Mouse (Mus musculus) neural tube, embryonic 13.5 days (tissue): ENCODE results near the gene Abl1. TPM values are rescaled to one million over a fixed set of nuclear protein-coding genes. Genes with fewer than 3 reads are reported as not detected.

ENCODE experiments used
- ATAC-seq: fragments of 200-750 bp; cut with Nextera tagmentation; 2 replicates; pipeline ENCODE4 v1.8.0; 2017; ENCODE audit warnings: low read depth, mild to moderate bottlenecking, moderate TSS enrichment, moderate library complexity
- H3K27ac ChIP-seq: fragments of 300-500 bp; sonication (generic); replicated peaks from 2 replicates; pipeline ENCODE4 v1.5.1; 2015; ENCODE audit warnings: moderate library complexity, mild to moderate bottlenecking, inconsistent platforms
- H3K27me3 ChIP-seq: fragments of 300-500 bp; sonication (generic); 2 replicates; pipeline ENCODE4 v1.6.1; 2015; ENCODE audit warnings: mild to moderate bottlenecking, inconsistent platforms
- H3K36me3 ChIP-seq: fragments of 300-500 bp; sonication (generic); 2 replicates; pipeline ENCODE4 v1.6.1; 2015; ENCODE audit warnings: mild to moderate bottlenecking, inconsistent platforms
- H3K4me1 ChIP-seq: fragments of 300-500 bp; sonication (generic); replicated peaks from 2 replicates; pipeline ENCODE4 v1.6.1; 2015; ENCODE audit warnings: inconsistent platforms
- H3K4me2 ChIP-seq: fragments of 300-500 bp; sonication (generic); 2 replicates; pipeline ENCODE4 v1.6.1; 2015; ENCODE audit warnings: inconsistent platforms, mild to moderate bottlenecking, moderate library complexity
- H3K4me3 ChIP-seq: fragments of 300-500 bp; sonication (generic); 2 replicates; pipeline ENCODE4 v1.5.1; 2015; ENCODE audit warnings: mild to moderate bottlenecking, inconsistent platforms
- H3K9ac ChIP-seq: fragments of 300-500 bp; sonication (generic); 2 replicates; pipeline ENCODE4 v1.6.1; 2015; ENCODE audit warnings: moderate library complexity, mild to moderate bottlenecking, inconsistent platforms
- H3K9me3 ChIP-seq: fragments of 300-500 bp; sonication (generic); 2 replicates; pipeline ENCODE4 v1.6.1; 2016; ENCODE audit warnings: inconsistent platforms
- WGBS: fragments of 180-500 bp; shearing (Covaris S2); methylation state at CpG from one replicate; pipeline ENCODE4 v1.1.7; 2015; 5-methylcytosine and 5-hydroxymethylcytosine counted together
- polyA plus RNA-seq: library from polyadenylated mRNA; unstranded; fragments of >200 nt; fragmentation: Nextera tagmentation; extraction: Ambion mirVana; gene quantifications from 2 replicates; pipeline ENCODE4 v1.2.1, GENCODE M21; 2015

Gene Abl1
- polyA plus RNA-seq, 1 experiment from 2014 or later = 19.3 TPM

DNA sequence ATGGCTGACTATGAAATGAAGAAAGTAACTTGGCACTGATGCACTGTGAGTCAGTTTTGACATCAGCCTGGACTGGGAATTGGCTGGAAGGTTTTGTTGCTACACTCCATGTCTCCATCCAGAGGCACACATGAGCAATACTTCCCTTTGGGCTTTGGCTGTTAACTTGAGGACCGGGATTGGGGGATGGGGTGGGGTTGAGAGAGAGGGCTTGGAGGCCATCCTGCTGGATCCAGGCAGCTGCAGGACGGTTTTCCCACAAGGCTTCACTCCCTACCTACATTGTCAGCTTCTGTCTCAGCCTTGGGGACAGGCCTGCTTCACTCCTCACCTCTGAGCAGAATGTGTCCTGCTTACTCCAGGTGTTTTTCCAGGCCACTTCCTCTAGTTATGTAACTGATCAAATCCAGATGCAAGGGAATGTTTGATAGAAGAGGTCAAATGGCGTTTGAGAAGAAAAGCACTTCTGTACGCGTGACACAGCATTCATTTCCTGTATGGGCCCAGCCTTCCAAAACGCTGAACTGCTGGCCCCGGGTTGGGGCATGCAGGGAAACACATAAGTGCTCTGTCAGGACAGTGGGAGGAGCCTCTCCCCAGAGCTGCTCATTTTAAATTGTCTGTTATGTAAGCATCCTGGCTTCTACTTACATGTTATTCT is 82.7 kb downstream of the Abl1 start:
- no peaks in the 10 kb centered on the region for H3K36me3 ChIP-seq
- H3K4me1 ChIP-seq = peaks cover 64% of the 10 kb centered on the region
- 48% methylated on average over 7 of the region's 7 CpGs for WGBS
- no peaks in the 10 kb centered on the region for H3K27me3 ChIP-seq
- no peak overlapping the region for H3K4me2 ChIP-seq
- peak overlapping the region; percentile 70; the same call in 1 of the 2 replicates for H3K27ac ChIP-seq
- no peak for ATAC-seq
- no peak overlapping the region for H3K4me3 ChIP-seq
- no peak overlapping the region for H3K9ac ChIP-seq
- H3K9me3 ChIP-seq = no peaks in the 10 kb centered on the region

DNA sequence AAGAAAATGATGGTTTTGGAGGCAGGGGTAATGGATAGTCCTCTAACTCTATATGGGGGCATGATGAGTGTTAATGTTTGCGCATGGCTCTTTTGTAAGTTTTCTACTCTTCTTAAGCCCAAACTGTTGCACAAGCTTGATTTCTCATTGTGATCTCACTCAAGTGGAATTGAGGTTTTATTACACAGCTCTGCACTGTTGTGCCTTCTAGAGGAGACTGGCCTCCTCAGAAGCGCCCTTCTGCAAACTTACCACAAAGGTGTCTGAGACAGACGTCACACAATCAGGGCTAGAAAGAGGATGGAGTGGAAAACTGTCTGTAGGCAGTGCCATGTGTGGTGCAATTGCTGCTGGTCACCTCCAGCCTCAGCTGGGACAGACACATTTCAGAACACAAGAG is 88.3 kb downstream of the Abl1 start:
- peaks cover 35% of the 10 kb centered on the region for H3K36me3 ChIP-seq
- no peak overlapping the region for H3K27ac ChIP-seq
- no peak overlapping the region for H3K9ac ChIP-seq
- H3K4me1 ChIP-seq = peaks cover 16% of the 10 kb centered on the region
- no peak for ATAC-seq
- no peaks in the 10 kb centered on the region for H3K27me3 ChIP-seq
- H3K4me3 ChIP-seq = no peak overlapping the region
- H3K4me2 ChIP-seq = no peak overlapping the region
- WGBS = 94% methylated on average over 3 of the region's 3 CpGs
- H3K9me3 ChIP-seq = no peaks in the 10 kb centered on the region

DNA sequence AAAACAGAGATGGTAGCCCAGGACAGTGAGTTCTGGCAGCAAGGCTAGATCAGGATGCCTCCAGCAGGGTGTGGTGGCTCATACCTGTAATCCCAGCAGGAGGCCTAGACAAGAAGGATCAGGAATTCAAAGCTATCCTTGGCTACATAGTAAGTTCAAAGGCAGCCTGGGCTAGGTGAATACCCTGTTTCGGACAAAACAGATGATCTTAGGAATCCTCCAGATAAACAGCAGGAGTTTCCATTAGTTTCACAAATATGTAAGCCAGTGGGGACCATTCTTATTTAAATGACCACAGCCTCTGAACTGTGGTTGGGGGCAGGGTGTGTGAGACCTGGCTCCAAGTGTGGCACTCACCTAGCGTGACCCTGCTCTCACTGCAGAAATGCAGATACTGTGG is 91.1 kb downstream of the Abl1 start:
- 94% methylated on average over 2 of the region's 2 CpGs for WGBS
- H3K36me3 ChIP-seq = peaks cover 53% of the 10 kb centered on the region

DNA sequence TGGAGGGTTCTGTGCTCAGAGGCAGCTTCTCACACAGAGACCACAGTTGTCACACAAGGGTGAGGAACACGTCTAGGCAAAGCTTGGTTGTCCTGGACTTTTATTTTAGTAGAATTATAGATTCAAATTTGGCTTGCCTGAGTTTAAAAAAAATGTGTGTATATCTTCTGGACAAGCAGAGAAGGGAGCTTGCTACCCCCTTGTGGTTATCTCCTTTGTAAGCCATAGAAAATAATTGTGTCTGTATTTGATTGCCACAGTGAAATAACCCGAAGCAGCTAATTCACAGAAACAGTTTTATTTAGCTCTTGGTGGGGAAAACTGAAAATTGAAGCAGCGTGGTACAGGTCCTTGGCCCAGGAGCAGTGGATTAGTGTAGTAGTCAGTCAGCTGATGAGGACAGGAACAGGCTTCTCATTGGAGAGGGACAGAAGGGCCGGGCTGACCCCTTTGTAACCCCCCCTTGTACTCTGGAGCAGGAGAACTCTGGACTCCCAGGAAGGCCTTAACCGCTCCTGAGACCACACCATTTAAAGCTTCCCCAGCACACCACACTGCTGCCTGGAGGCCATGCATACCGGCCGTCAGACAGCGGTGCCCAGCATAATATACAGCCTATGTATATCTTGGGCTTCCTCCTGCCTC is 94.9 kb downstream of the Abl1 start:
- Histone ChIP-seq H3K27me3 (no peaks in the 10 kb centered on the region), H3K4me1 (peaks cover 14% of the 10 kb centered on the region; the same call in 1 of the 2 replicates), H3K9me3 (no peaks in the 10 kb centered on the region), H3K27ac (no peak overlapping the region; the same call in 1 of the 2 replicates), H3K4me3 (no peak overlapping the region), H3K4me2 (no peak overlapping the region), H3K9ac (peak overlapping the region; percentile 31; the same call in 1 of the 2 replicates), H3K36me3 (peaks cover 78% of the 10 kb centered on the region)
- ATAC-seq = no peak
- 60% methylated on average over 8 of the region's 8 CpGs for WGBS

More for the DNA sequence above, 91.1 kb downstream of the Abl1 start:
- H3K27me3 ChIP-seq = no peaks in the 10 kb centered on the region
- no peak overlapping the region for H3K27ac ChIP-seq
- no peak for ATAC-seq
- H3K4me2 ChIP-seq = no peak overlapping the region
- H3K9me3 ChIP-seq = no peaks in the 10 kb centered on the region
- no peak overlapping the region for H3K4me3 ChIP-seq
- H3K9ac ChIP-seq = no peak overlapping the region
- H3K4me1 ChIP-seq = peaks cover 14% of the 10 kb centered on the region; the same call in 1 of the 2 replicates

DNA sequence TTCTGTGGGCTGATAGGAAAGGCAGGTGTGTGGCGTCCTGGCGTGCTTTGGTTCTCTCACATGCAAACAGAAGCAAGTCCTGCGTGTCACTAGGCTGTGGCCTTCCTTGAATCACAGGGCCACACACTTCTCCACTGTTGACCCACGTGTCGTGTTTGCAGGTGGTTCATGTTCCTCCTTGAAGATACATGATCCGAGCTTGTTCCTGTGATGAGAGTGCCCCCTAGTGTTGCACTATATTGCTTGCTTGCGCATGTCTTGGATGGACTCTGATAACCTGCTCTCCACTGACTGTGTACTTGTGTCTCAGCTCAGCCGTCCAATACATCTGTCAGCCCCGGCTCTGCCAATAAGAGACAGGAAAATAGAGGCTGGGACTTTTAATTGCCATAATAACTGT is 96.9 kb downstream of the Abl1 start:
- 49% methylated on average over 9 of the region's 9 CpGs for WGBS
- Histone ChIP-seq H3K36me3 (peaks cover 73% of the 10 kb centered on the region), H3K4me1 (peaks cover 14% of the 10 kb centered on the region; the same call in 1 of the 2 replicates), H3K4me3 (no peak overlapping the region), H3K9me3 (no peaks in the 10 kb centered on the region), H3K27ac (no peak overlapping the region), H3K27me3 (no peaks in the 10 kb centered on the region), H3K4me2 (no peak overlapping the region), H3K9ac (no peak overlapping the region)
- ATAC-seq = peak; percentile 55; the same call in 1 of the 2 replicates

DNA sequence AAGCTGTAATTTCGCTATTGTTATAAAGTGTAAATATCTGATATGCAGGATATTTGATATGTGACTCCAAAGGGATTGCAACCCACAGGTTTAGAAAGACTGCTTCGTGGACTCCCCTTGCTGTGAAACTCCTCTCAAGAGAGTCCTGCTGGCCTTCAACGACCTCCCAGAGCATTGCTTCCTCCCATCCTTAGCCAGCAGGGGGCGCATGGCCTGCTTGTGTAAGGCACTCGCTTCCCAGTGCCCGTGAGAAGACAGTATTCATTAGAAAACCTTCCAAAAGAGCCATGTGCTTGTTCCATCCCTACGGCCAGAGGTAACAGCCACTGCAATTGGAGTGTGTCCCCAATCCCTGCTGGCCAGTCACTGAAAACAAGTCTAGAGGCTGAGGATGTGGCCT is 98.9 kb downstream of the Abl1 start:
- peaks cover 14% of the 10 kb centered on the region; the same call in 1 of the 2 replicates for H3K4me1 ChIP-seq
- ATAC-seq = no peak
- H3K27me3 ChIP-seq = no peaks in the 10 kb centered on the region
- peaks cover 79% of the 10 kb centered on the region for H3K36me3 ChIP-seq
- 16% methylated on average over 7 of the region's 7 CpGs for WGBS
- H3K4me3 ChIP-seq = no peak overlapping the region
- H3K4me2 ChIP-seq = no peak overlapping the region
- no peak overlapping the region for H3K9ac ChIP-seq
- H3K9me3 ChIP-seq = no peaks in the 10 kb centered on the region
- H3K27ac ChIP-seq = no peak overlapping the region

DNA sequence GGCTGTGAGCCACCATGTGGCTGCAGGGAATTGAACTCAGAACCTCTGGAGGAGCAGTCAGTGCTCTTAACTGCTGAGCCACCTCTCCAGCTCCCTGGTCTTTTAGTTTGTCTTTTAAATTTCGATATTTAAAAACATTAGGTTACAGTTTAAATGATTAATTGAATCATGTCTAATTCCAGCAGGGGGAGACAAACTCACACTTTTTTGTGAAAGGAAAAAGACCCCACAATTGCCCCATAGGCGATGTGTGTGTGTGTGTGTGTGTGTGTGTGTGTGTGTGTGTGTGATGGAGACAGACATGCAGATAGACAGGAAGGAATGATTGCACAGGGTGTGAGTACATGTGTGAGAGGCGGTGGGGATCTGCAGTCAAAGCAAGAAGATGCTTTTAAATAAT is 100.1 kb downstream of the Abl1 start:
- 77% methylated on average over 3 of the region's 3 CpGs for WGBS
- no peak overlapping the region for H3K9ac ChIP-seq
- peaks cover 85% of the 10 kb centered on the region for H3K36me3 ChIP-seq
- no peak for ATAC-seq
- H3K4me1 ChIP-seq = peaks cover 8% of the 10 kb centered on the region; the same call in 1 of the 2 replicates
- H3K9me3 ChIP-seq = no peaks in the 10 kb centered on the region
- H3K27me3 ChIP-seq = no peaks in the 10 kb centered on the region
- no peak overlapping the region for H3K4me2 ChIP-seq
- H3K4me3 ChIP-seq = no peak overlapping the region
- no peak overlapping the region for H3K27ac ChIP-seq

DNA sequence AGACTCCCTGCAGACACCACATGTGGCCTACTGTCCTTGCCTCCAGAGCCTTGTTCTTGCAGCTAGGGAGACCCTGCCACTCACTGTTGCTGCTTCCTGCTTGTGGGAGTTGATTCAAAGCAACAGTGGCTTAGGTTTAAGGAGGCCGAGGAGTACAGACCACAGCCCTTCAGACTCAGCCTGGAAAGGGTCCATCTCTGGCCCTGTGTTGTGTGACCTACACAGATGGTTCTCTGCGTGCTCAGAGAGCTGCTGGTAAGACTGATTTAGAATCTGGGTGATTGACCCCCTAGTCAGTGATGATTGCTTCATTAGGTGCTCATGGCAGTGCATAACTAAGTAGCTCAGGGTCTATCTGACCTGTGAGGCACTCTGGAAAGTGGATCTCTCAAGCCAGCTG is 101.0 kb downstream of the Abl1 start:
- WGBS = 89% methylated on average over 2 of the region's 2 CpGs
- Histone ChIP-seq H3K4me2 (no peak overlapping the region), H3K27me3 (no peaks in the 10 kb centered on the region), H3K27ac (no peak overlapping the region), H3K4me1 (no peaks in the 10 kb centered on the region), H3K9me3 (no peaks in the 10 kb centered on the region), H3K9ac (no peak overlapping the region), H3K4me3 (no peak overlapping the region), H3K36me3 (peaks cover 78% of the 10 kb centered on the region)
- ATAC-seq = no peak

DNA sequence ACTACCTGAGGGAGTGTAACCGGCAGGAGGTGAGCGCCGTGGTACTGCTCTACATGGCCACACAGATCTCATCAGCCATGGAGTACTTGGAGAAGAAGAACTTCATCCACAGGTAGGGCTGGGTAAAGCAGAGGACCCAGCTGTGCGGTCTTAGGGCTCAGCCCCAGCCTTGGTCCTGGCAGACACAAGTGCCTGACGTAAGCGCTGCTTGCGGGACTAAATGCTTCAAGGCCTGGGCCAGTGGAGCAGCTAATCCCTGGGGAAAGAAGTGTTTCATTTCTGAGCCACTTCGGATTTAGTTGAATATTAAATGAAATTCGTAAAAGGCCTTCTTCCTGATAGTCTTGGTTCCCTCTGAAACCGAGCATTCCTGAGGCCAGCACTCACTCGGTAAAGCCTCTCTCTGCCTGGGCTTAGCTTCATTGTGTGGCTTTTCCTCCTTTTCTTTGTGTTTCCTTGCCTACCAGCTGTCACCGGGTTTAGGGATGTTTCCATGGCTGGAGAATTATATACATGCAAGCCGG is 102.6 kb downstream of the Abl1 start:
- H3K4me3 ChIP-seq = no peak overlapping the region
- peaks cover 79% of the 10 kb centered on the region for H3K36me3 ChIP-seq
- no peak overlapping the region for H3K9ac ChIP-seq
- H3K9me3 ChIP-seq = no peaks in the 10 kb centered on the region
- no peaks in the 10 kb centered on the region for H3K4me1 ChIP-seq
- no peaks in the 10 kb centered on the region for H3K27me3 ChIP-seq
- no peak for ATAC-seq
- no peak overlapping the region for H3K4me2 ChIP-seq
- 86% methylated on average over 13 of the region's 13 CpGs for WGBS
- no peak overlapping the region for H3K27ac ChIP-seq

DNA sequence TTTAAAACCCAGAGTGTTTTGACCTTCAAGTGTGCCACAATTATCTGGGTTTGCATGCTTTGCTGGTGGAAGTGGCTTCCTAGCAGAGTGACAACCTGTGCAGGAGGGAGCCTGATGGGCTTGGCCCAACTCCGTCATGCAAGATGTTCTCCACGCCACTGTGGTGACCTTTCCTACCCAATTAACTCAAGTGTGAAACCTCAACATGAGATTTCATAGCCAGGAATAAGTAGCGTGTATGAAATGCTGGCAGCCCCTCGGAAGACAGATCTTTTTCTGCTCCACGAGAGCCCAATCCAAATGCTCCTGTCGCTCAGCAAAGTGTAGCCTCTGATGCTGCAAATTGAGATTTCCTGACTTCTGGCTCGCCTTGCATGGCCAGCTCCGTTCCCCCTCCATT is 103.1 kb downstream of the Abl1 start:
- Histone ChIP-seq H3K36me3 (peaks cover 79% of the 10 kb centered on the region), H3K4me1 (no peaks in the 10 kb centered on the region), H3K9ac (no peak overlapping the region), H3K4me2 (no peak overlapping the region), H3K27ac (no peak overlapping the region), H3K27me3 (no peaks in the 10 kb centered on the region), H3K4me3 (no peak overlapping the region), H3K9me3 (no peaks in the 10 kb centered on the region)
- ATAC-seq = no peak
- 91% methylated on average over 8 of the region's 8 CpGs for WGBS

DNA sequence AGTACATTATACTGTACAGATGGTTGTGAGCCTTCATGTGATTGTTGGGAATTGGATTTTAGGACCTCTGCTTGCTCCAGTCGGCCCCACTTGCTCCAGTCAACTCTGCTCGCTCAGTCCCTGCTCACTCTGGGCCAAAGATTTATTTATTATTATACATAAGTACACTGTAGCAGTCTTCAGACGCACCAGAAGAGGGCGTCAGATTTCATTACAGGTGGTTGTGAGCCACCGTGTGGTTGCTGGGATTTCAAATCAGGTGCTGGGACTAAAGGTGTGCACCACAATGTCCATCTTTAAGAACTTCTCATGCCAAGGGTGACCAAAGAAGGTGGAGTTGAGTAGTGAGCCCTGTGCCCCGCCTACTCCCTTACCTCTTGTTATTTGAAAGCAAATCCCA is 104.4 kb downstream of the Abl1 start:
- H3K27me3 ChIP-seq = no peaks in the 10 kb centered on the region
- no peaks in the 10 kb centered on the region for H3K9me3 ChIP-seq
- H3K9ac ChIP-seq = no peak overlapping the region
- no peak for ATAC-seq
- H3K27ac ChIP-seq = no peak overlapping the region
- H3K4me1 ChIP-seq = no peaks in the 10 kb centered on the region
- H3K4me3 ChIP-seq = no peak overlapping the region
- H3K4me2 ChIP-seq = no peak overlapping the region
- peaks cover 81% of the 10 kb centered on the region for H3K36me3 ChIP-seq
- WGBS = 84% methylated on average over 6 of the region's 6 CpGs

DNA sequence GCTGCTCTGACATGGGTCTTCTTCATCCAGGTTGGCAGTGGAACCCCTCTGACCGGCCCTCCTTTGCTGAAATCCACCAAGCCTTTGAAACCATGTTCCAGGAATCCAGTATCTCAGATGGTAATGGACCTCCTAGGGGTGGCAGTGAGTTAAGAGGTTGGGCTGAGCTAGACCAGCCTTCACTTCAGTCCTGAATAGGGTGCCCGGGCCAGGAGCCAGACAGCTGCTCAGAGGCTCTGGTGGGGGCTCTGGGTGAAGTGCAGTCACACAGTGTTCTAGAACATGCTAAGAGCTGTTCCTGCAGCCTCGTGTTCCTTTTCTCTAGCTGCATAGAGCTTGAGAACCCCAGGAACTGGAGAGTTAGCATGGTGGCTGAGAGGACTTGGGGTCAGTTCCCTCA is 108.8 kb downstream of the Abl1 start:
- no peak overlapping the region for H3K9ac ChIP-seq
- H3K27me3 ChIP-seq = no peaks in the 10 kb centered on the region
- H3K27ac ChIP-seq = no peak overlapping the region
- H3K4me1 ChIP-seq = no peaks in the 10 kb centered on the region
- no peak for ATAC-seq
- no peak overlapping the region for H3K4me2 ChIP-seq
- H3K9me3 ChIP-seq = no peaks in the 10 kb centered on the region
- WGBS = 95% methylated on average over 3 of the region's 3 CpGs
- no peak overlapping the region for H3K4me3 ChIP-seq
- peaks cover 90% of the 10 kb centered on the region for H3K36me3 ChIP-seq
